Mouse (Mus musculus) natural killer cell, adult 2 months (primary cell): ENCODE measurements around the gene Raph1.

Experiments used
- DNase-seq, 2 experiments: peaks; one replicate each; pipeline ENCODE4 v3.0.0; 2022; ENCODE audit warnings: low spot score in 2 of 2

The Raph1 gene

GRCm38 (mm10) chr1:60566631-60567311 lies at the start of gene Raph1:
Gene Raph1, minus strand, starts transcription at chr1:60567104.
- DNase-seq = peak; percentile 44 to 50

- DNase-seq = no peak
Observed at GRCm38 (mm10) chr1:60615703-60616102, 48.8 kb upstream of the Raph1 start.

- DNase-seq = no peak
Observed at GRCm38 (mm10) chr1:60614902-60615301, 48.0 kb upstream of the Raph1 start.

GRCm38 (mm10) chr1:60611968-60612367 lies 45.1 kb upstream of the Raph1 start:
- no peak for DNase-seq

GRCm38 (mm10) chr1:60610631-60611030 lies 43.7 kb upstream of the Raph1 start:
- no peak for DNase-seq

- no peak for DNase-seq
Observed at GRCm38 (mm10) chr1:60609011-60609775, 42.3 kb upstream of the Raph1 start.

GRCm38 (mm10) chr1:60604481-60605021 lies 37.6 kb upstream of the Raph1 start:
- no peak for DNase-seq

GRCm38 (mm10) chr1:60600682-60601081 lies 33.8 kb upstream of the Raph1 start:
- DNase-seq = no peak

- DNase-seq = no peak
Observed at GRCm38 (mm10) chr1:60599926-60600325, 33.0 kb upstream of the Raph1 start.

GRCm38 (mm10) chr1:60599013-60599701 lies 32.3 kb upstream of the Raph1 start:
- no peak for DNase-seq

GRCm38 (mm10) chr1:60596386-60597320 lies 29.7 kb upstream of the Raph1 start:
- DNase-seq = no peak

- DNase-seq = no peak
Observed at GRCm38 (mm10) chr1:60593101-60593500, 26.2 kb upstream of the Raph1 start.

- DNase-seq = no peak
Observed at GRCm38 (mm10) chr1:60588887-60589629, 22.2 kb upstream of the Raph1 start.

GRCm38 (mm10) chr1:60580990-60581389 lies 14.1 kb upstream of the Raph1 start:
- no peak for DNase-seq

GRCm38 (mm10) chr1:60579886-60580285 lies 13.0 kb upstream of the Raph1 start:
- DNase-seq = no peak

- DNase-seq = no peak
Observed at GRCm38 (mm10) chr1:60572699-60573098, 5.8 kb upstream of the Raph1 start.

GRCm38 (mm10) chr1:60569741-60570140 lies 2.8 kb upstream of the Raph1 start:
- DNase-seq = no peak

GRCm38 (mm10) chr1:60569210-60569609 lies 2.3 kb upstream of the Raph1 start:
- peak in 1 of 2 experiments; percentile 20 for DNase-seq

GRCm38 (mm10) chr1:60567321-60567720 lies 417 bp upstream of the Raph1 start:
- DNase-seq = no peak

- DNase-seq = peak in 1 of 2 experiments; percentile 4
Observed at GRCm38 (mm10) chr1:60565931-60566630, 823 bp downstream of the Raph1 start.
